Mouse (Mus musculus): ENCODE data around the gene Mdm2. TPM values are rescaled to one million over a fixed set of nuclear protein-coding genes. Genes with fewer than 3 reads are reported as not detected.

Mdm2 gene
- total RNA-seq, 1 experiment from 2014 or later, result 67.0 TPM

DNA sequence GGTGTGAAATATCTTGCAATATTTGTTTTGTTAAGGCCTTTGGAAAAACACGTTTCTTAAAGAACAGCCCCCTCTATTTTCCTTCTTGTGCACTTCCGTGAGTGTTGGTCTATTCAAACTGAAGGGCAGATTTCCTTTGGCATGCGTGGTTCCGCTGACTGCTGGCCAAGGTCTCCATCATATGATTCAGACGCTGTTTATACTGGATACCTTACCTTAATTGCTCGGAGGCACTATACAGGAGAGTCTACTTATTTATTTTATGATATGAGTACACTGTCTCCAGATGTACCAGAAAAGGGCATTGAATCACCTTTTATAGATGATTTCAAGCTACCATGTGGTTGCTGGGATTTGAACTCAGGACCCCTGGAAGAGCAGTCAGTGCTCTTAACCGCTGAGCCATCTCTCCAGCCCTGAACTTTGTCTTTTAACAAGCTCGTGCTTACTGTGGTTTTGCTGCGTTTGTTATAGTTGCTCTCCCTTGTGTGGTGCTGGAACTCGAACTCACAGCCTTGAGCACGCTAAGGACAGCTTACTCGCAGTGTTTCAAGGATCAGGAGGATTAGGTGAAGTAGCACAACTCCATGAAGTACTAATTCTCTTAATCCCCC is 60.4 kb downstream of the Mdm2 start:
- no peak for ATAC-seq (replicated peaks; ENCODE audit: low read depth, poor library complexity, severe bottlenecking)

DNA sequence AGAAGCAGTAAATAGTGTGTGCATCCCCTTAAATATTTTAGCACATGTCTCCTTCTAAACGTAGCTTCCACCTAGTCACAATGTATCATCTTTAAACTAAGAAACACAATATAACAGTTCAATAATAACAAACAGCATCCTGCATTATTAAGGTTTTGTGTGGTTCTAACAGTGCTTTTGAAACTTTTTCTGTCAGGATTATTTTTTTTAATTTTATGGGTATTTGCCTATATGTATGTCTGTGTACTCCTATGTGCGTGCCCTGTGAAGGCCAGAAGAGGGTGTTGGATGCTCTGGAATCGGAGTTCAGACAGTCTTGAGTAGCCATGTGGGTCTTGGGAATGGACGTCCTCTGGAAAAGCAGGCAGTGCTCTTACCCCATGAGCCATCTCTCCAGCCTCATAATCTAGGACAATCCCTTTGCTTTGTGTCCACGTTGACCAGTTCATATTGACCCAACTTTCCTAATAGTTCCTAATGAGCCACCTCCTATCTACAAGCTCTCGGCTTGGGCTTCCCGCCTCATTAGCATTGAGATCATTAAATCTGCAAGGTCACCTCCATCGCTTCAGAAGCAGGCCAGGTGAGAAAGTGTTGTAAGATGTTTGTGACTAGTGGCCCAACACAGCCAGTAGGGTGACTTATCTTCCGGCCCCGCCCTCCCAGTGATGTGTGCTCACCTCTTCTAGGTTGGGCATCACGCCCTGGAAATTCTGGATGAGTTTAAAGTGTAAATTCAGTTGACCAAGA is 61.1 kb downstream of the Mdm2 start:
- ATAC-seq (replicated peaks; ENCODE audit: low read depth, poor library complexity, severe bottlenecking), result no peak

DNA sequence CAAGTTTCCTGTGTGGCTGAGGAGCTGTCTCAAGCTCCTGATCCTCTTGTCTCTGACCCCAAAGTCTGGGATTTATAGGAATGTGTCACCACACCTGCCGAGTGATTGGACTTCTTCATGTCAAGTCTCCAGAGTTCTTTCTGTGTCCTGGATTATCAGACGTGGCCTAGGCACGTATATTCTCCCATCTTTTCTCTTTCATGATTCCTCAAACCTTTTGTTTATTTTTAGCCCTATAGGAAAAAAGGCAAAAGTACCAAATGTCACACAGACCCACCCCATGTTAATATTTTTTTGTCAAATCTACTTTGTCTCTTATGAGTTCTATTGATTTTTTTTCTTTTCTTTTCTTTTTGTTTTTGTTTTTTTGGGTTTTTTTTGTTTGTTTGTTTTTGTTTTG is 61.9 kb downstream of the Mdm2 start:
- ATAC-seq (replicated peaks; ENCODE audit: low read depth, poor library complexity, severe bottlenecking), result no peak

DNA sequence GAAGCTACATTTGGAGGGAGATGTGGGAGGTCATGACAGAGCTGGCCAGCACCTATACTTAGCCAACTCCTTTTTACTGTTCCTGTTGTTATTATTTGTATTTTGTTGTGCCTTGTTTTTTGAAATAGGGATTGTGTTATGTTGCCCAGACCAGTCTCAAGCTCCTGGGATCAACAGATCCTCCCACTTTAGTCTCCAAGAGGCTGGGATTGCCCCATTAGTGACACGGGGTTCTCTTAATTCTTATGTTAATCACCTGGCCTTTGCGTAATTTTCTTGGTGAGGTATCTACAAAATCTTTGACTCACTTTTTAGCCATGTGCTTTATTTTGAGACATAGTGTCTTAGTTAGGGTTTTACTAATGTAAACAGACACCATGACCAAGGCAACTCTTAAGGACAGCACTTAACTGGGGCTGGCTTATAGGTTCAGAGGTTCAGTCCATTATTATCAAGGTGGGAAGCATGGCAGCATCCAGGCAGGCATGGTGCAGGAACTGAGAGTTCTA is 62.5 kb downstream of the Mdm2 start:
- ATAC-seq (replicated peaks; ENCODE audit: low read depth, poor library complexity, severe bottlenecking), result no peak

DNA sequence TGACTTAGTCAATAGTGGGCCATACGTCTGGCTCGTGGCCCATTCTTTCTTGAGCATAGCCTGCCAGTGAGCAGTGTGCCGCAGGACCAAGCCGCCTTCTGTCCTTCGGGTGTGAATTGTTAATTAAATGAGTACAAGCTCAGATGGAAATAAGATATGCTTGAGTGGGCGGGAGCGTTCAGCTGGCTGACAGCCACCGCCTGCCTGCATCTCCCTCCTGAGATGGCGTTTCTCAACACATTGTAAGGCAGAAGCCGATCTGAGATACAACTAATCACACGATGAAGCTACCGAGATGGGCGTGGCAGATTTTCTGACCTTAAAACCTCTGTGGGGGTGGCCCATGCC is 63.4 kb downstream of the Mdm2 start:
- no peak for ATAC-seq (replicated peaks; ENCODE audit: low read depth, poor library complexity, severe bottlenecking)

DNA sequence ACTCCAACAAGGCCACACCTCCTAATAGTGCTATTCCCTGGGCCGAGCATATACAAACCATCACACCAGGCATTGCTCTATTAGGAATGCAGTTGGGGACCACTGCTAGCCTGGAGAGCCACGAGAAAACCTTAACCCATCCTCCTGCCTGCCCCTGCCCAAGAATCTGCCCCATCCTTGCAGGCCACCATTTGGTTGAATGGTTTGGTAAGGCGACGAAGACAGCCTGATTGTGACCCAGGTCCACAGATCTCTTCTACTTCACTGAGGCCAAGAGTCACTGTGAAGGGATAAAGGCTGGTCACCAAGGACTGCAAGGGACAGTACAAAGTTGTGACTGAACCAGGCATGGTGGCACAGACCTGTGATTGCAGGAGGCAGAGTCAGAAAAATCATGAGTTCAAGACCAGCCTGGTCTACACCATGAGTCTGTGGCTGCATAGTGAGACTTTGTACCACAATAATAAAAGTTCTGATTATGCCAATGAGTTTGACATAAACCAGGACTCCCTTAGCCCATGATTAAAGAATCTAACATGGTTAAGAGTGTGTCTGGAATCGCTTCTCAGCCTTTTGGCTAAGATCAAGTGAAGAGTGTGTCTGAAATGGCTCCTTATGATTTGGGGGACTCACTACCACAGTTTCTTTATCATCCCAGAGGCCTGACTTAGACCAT is 63.9 kb downstream of the Mdm2 start:
- ATAC-seq (replicated peaks; ENCODE audit: low read depth, poor library complexity, severe bottlenecking), result no peak

DNA sequence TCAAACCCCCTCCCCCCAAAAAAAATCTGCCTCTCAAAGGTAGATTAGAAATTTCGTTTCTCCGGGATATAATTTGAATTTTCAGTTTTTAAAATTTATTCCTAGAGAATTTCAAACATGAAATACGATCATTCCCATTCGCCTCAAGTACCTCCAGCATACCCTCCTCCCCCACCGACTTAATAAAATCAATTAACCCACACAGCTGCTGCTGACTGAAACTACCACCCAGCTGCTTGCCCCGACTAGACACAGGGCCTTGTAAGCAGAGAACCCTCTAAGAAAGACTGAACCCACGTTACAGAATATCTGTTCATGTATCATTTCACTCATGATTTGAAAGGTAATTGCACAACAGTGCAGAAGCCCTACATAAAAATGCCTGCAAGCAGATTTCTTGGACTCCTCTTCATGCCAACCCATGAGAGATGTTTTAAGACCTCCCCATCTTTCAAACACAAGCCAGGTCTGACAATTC is 65.0 kb downstream of the Mdm2 start:
- no peak for ATAC-seq (replicated peaks; ENCODE audit: low read depth, poor library complexity, severe bottlenecking)

DNA sequence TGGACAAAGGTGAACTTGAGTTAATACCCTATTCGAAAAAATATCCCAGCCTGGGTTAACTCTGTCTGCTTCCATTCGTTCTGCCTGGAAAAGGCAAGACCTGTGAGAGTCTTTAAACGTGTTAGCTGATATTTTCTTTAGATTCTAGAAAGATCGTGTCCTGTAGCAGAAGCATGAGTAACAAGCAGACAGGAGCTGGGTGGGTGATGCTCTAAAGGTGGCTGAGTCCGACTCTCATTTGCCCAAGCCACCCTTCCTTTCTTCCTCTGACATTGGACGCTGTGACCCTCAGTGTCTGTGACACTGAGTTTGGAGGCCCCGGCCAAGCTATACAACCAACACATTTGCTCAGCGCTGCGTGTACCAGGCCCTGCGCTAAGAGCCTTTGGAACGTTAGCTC is 65.7 kb downstream of the Mdm2 start:
- no peak for ATAC-seq (replicated peaks; ENCODE audit: low read depth, poor library complexity, severe bottlenecking)

DNA sequence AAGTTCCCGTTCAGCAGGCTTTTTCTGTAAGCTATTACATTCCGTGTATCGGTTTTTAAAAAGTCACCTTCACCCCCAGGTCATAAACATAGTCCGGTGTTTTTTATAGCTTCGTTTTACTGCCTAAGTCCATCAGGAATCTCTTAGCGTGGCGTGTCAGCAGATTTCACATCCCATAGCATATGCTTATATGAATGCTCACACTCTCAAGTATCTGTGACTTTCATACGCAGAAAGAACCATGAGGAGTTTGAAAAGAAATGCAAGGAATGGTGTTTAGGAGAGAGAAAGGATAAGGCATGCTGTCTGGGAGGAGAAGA is 66.2 kb downstream of the Mdm2 start:
- ATAC-seq (replicated peaks; ENCODE audit: low read depth, poor library complexity, severe bottlenecking), result no peak

DNA sequence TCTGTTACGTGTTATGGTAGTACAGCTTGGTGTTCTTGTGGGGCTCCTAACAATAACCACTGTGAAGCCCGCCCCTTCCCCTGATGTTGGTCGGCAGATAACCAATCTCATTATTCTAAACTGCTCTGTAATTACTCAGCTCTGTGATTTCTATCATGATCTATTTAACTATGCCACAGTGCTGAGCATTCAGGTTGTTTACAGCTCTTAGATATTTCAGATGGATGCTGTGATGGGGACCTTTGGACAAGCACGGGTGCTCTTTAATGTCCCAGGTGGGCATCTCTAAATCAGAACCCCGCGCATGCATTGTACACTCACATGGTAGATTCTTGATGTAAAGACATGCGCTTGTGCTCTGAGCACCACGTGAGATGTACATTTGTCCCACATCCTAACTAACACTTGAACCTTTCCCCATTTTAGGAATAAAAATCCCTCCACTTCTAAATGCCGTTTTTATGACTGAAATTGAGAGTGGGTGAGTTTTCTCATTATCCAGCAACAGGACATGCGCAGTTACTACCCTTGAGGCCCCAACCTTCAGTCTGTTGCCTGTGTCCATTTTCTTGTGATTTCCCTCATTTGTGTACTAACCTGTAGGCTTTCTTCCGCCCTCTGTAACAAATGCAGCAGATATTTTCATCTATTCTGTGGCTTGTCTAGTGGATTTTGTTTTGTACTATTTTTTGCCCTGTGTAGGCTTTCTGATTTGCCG is 66.7 kb downstream of the Mdm2 start:
- ATAC-seq (replicated peaks; ENCODE audit: low read depth, poor library complexity, severe bottlenecking), result no peak

DNA sequence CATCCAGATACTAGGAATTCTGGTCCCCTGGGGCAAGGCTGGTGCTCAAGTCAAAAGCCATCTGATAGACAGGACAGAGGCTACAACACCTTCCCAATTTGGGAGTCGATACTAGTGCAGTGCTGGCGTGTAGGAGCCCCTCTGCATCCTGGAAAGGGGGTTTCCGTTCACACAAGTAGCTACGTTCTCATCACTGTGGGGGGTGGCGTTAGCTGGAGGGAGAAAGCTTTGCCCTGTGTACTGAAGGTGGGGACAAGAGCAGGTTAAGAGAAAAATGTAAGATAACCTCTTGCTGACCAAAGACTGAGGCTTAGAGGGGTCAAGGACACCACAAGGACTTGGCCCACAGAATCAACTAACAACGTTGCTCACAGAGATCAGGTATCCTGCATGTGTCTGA is 67.3 kb downstream of the Mdm2 start:
- ATAC-seq (replicated peaks; ENCODE audit: low read depth, poor library complexity, severe bottlenecking), result no peak

DNA sequence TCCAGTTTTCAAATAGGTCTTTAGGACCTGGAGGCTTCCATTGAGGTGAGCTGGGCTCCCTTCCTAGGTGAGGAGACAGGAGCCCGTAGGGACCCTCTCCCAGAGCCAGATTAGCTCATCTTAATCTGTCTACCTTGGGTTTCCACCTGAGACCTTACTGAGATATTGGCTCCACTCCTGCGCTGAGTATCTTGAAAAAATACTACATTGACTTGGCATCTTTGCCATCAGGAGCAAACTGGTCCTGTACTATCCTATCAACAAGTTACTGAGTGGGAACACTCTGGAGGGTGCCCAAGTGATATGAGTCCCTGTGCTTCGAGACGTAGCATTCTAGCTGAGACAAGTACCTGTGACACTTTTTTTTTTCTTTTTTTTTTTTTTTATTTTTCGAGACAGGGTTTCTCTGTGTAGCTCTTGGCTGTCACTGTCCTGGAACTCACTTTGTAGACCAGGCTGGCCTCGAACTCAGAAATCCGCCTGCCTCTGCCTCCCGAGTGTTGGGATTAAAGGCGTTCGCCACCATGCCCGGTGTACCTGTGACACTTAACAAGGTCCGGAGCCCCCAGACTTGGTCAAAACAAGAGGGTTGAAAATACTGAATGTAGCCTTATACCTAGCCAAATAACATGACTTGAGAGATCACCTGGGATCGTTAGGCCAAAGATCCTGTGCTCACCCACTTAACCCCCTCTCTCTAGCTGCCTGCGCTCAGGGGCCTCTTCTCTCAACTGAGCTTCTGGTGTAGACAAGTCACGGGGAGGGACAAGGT is 67.9 kb downstream of the Mdm2 start:
- ATAC-seq (replicated peaks; ENCODE audit: low read depth, poor library complexity, severe bottlenecking), result no peak

DNA sequence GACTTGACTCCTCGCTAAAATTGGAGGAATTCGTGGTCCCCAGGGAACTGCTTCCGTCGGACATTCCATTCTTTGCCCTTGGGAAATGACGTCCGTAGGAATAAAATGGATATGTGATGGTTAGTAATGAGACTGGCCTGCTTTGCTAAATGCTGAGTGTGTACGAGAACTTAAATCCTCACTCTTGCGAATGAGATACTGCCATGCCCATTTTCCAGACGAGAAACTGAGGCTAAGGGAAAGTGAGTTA is 68.4 kb downstream of the Mdm2 start:
- ATAC-seq (replicated peaks; ENCODE audit: low read depth, poor library complexity, severe bottlenecking), result no peak

DNA sequence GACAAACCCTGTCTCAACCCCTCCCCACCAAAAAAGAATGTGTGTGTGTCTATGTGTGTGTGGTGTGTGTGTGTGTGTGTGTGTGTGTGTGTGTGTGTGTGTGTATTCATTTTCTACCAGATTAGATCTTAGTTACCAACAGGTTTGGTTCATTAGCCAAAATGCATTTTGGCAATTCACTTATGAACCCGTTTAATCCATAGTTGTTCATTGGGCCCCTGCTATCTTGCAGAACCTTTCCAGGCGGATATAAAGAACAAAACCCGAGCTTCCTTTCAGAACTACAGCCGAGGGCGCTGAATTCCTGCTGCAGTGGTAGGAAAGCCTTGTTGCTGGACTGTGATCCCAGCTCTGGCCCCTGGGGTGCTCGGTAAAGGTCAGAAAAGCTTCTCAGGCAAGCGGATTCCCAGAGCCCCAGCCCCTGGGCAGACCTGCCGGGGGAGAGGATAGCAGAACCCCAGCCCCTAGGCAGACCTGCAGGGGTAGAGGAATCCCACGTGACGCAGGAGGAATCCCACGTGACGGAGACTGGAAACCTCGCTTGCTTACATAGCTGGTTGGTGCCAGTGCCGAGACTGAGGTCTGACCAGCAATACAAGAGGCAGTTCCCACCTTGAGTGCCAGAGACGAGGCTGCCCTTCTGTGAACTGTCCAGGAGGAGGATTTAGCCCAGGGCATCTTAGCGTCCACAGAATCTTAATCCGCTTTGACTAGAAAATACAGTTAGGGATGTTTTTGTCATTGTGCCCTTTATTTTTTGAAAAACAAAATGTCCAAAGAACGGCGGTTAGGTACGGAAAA is 69.0 kb downstream of the Mdm2 start:
- ATAC-seq (replicated peaks; ENCODE audit: low read depth, poor library complexity, severe bottlenecking), result no peak

DNA sequence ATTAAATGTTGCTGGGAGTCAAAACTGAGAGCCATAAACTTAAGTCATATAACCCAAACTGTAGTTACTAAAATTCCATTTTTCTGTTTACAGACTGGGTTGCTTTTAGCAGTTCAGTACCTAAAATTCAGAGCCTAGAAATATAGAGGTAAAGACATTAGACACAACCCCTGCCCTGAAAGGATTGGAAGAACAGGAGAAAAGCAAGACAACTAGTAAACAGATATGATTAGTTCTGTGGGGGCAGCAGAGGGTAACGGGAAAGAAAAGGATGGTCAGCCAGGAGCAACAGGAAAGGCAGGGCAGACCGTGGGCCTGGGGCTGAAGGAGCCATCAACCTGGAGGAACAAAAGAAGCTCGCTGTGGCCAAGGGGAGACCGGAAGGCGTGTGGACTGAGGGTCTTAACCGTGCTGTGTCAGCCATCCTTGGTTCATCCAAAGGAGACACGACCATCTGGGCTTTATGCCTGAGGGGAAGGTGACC is 69.9 kb downstream of the Mdm2 start:
- no peak for ATAC-seq (replicated peaks; ENCODE audit: low read depth, poor library complexity, severe bottlenecking)

DNA sequence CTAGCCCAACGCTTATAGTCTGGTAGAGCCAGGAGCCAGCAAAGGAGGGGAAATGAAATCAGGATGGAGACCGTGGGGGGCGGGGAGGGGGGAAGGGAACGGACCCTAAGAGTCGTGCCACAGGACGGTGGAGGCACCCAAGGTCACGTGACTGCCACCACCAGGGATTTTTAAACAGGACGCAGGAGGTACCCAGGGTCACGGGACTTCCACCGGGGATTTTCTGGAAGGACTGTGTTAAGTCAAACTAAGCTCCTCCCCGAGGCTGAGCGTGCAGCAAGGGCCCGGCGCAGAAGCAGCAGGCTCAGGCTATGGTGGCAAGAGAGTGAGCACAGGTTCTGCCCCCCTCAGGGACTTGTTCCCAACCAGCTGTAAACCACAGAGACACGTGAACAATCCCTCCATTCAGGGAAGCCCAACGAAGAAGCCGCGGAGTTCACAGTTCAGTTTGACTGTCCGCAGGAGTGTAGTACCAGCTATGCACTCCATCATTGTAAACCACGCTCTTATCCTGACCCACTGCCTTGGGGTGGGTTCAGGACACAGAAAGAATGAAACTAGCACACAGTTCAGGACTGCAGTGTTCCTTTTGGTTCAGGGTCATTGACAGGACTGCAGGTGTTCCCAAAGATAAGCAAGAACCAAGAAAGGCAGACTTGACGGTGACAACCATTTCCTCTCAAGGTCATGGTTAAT is 70.5 kb downstream of the Mdm2 start:
- peak; percentile 81 for ATAC-seq (replicated peaks; ENCODE audit: low read depth, poor library complexity, severe bottlenecking)

DNA sequence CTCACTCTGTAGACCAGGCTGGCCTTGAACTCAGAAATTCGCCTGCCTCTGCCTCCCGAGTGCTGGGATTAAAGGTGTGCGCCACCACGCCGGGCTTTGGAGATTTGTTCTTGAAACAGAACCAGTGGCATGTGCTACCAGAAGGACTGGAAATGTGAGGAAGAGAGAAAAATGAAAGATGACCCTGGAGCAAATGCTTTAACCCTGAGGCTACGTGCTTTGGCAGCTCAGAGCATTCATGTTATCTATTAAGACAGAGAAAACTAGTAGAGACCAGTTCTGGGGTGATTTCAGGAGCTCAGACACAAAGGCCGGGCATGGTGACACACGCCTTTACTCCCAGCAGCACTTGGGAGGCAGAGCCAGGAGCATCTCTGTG is 71.3 kb downstream of the Mdm2 start:
- ATAC-seq (replicated peaks; ENCODE audit: low read depth, poor library complexity, severe bottlenecking), result no peak
